Mouse (Mus musculus) kidney, postnatal 36 days (tissue): ENCODE results near the gene Trio.
A peak's percentile ranks its signal among the peaks of the same experiment; 100 is the strongest.
"Not testable (repeated sequence)": the region's sequence is repeated elsewhere in the genome, so short reads cannot be mapped to it uniquely, and the experiment has no call there.

ENCODE experiments used
- DNase-seq, 2 experiments: peaks; one replicate each; pipeline ENCODE4 v3.0.0; 2021 to 2022; ENCODE audit warnings: mixed read lengths in 2 of 2

Trio gene

DNA sequence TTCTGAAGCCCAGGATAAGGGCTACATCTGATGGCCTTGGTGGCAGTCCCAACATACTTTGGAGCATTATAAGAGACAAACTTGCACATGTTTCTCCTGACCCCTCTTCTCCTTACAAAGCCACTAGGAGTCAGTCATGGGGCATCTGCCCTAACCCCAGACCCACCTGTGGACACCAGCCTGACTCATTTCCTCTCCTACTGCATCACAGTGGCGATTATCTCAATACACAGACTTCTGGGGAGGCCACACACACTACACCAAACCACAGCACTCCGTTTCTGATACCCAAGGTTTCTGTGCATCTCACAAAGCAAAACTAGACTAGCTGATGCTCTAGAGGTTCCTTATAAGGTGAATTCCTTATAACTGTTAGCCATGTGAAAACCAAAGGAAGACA is 153.4 kb downstream of the Trio start:
- no peak for DNase-seq

DNA sequence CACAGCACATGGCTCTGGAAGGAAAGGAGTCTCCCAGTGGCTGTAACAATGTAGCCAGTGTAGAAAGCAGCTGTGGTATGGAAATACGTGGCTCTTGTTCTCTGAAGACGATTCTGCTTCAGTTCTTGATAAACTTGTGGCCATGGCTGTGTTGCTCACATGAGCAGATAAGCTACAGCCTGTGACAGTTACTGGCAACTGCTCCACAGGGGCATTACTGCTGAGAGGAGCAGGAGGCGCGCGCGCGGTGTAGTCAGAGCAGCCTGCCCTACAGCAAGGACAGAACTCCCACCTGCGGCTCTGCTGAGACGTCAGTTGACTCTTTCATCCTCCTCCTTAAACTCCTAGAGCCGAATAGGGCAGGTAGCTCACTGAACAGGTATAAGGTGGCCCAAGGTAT is 153.9 kb downstream of the Trio start:
- DNase-seq, result no peak

DNA sequence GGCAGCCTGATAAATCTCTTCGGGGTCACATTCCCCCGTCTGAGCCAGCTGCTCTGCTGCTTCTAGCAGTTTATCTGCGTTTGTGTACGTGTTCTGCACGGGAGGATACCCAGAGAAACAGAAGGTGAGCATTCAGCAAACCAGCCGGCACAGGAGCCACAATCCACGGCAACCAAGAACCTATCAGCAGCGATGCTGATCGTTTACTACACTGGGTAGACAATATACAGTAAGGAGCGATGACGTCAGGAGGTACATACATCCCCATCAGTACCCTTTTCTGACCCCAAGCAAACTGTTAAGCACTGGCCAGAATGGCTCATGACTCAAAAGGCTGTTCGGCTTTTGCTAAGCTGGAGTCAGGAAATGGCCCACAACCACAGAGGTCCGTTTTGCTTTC is 154.4 kb downstream of the Trio start:
- no peak for DNase-seq

- DNase-seq, result no peak
Observed at GRCm38 (mm10) chr15:27869001-27869400, 156.6 kb downstream of the Trio start.

- DNase-seq, result no peak
Observed at GRCm38 (mm10) chr15:27867831-27868230, 157.8 kb downstream of the Trio start.

DNA sequence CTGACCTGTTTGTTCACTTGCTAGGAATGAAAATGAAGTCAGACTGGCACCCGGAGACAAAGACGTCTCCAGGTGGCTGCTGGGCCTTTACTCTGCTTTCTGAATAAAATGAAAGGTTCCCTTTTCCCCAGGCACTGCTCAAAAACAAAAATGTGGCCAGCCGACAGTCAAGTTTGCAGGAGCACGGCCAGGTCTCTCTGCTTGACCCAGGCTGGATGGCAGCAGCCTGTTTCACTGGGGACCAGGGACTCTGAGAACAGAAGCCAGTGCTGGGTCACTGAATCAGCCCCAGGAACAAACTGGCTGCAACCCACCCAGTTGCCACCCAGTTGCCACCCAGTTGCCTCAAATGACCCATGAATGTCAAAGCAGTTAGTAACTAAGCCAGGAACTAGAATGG is 159.2 kb downstream of the Trio start:
- DNase-seq, result peak; percentile 32 to 39

- DNase-seq, result no peak
Observed at GRCm38 (mm10) chr15:27866053-27866452, 159.6 kb downstream of the Trio start.

- DNase-seq, result no peak
Observed at GRCm38 (mm10) chr15:27864397-27864796, 161.3 kb downstream of the Trio start.

- no peak for DNase-seq
Observed at GRCm38 (mm10) chr15:27862949-27863348, 162.7 kb downstream of the Trio start.

- no peak for DNase-seq
Observed at GRCm38 (mm10) chr15:27860439-27860838, 165.2 kb downstream of the Trio start.

DNA sequence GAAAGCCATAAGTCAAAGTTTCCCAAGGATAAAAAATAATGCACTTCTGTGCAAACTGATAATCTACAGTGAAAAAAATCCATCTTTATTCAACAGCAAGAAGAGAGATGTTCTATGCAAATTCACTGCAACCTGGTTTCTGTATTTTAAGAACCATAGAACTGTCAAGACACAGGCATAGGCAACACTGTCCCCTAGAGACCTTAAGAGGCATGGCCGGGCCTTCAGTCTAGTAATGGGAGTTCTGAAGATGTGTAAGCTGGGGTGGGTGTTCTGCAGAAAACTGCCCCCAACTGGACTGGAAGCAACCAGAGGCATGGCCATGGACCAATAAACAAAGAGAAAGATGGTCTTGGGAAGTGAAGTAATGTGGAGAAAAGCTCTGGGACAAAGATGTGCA is 166.1 kb downstream of the Trio start:
- peak in 1 of 2 experiments; percentile 55 for DNase-seq

DNA sequence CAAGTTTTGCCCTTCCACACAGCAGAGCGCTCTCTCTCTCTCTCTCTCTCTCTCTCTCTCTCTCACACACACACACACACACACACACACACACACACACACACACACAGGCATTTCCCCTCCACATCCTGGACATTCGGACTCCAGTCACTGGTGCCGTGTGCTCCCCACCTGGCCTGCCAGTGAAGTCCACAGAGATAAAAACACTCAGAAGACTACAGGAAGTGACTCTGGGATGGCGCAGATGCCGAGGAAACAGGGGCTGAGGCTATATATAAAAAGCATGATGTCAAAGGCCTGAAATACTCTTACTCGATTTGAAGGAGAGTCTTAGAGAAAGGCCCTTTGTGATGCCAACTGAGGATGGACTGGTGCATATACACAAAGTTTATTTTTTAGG is 166.5 kb downstream of the Trio start:
- DNase-seq, result peak; percentile 35 to 41

DNA sequence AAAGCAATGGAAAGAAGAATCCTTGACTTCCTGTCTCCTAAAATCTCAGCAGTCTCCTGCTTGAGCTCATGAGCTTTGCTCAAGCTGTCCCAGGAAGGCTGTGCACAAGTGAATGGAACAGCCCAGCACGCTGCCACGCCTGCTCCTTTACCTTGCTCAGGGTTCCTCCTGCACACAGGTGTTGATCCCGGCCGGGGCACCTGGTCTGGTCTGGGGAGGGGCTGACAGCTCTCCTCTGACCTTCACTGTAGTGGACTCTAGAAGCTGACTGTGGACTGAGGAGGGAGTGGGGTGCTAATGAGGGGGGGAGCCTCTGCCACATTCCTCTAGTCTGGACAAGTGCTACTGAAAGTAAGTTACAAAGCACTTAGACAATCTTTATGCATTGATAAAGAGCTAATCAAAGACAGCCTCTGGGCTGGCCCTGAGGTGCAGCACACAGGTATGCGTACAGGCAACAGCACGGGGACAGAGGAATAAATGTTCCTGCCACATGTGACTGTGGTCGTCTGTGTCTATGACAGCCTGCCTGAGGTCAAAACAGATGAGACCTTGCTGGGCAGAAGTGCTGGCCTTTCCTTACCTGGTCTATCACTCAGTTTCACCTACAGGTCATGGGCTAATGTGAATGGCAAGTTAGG is 167.3 kb downstream of the Trio start:
- no peak for DNase-seq

GRCm38 (mm10) chr15:27857242-27857641 is 168.4 kb downstream of the Trio start:
- DNase-seq, result no peak

DNA sequence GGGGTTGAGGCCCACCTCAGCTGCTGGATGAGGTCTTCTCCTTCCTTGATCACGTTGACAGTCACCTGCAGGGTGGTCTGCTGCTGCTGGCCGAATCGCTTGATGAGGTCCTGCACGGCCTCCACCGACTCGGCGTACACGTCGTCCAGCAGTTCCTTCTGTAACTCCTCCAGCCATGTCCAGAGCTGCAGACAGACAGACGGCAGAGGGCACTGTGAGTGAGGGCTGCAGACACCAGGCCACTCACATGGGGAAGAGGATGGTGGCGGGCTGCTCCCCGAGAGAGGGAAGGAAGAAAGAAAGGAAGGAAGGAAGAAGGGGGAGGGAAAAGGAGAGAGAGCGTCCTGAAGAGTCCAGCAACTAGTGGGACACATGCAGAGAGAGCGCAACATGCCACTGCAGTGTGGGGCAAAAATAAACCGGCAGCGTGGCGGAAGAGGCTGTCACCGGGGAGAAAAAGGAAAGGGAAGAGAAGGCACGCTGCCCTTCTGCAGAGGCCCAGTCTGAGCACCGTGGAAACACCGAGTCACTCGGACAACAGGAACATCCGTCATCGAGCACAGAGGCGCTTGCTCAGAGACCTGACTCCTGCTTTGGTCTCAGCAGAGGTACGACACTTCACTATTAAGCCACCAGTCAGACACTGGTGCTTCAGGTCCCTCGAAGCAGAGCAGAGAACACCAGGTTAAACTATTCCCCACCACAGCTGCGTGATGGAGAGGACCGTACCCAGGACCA is 169.4 kb downstream of the Trio start:
- DNase-seq, result peak; percentile 39 to 42

GRCm38 (mm10) chr15:27851312-27851711 is 174.3 kb downstream of the Trio start:
- DNase-seq, result no peak

DNA sequence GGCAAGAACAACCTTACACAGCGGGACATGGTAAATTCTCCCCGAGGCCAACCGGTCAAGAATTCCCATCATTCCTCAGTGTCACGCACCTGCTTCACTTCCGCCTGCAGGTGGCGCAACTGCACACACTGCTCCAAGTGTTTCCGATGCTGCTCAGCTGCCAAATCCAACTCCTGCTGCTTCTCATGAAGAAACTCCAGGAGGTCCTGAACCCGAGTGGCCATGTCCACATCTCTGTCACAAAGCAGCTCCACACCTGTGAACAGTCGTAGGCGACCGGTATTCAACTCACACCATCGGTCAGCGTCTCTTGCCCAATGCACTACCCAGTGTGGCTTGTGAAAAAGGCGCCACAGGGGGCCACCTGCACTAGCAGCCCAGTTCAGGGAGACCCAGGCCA is 174.7 kb downstream of the Trio start:
- DNase-seq, result peak; percentile 20 to 75

GRCm38 (mm10) chr15:27849910-27850309 is 175.7 kb downstream of the Trio start:
- DNase-seq, result no peak

GRCm38 (mm10) chr15:27841696-27842095 is 184.0 kb downstream of the Trio start:
- no peak for DNase-seq

DNA sequence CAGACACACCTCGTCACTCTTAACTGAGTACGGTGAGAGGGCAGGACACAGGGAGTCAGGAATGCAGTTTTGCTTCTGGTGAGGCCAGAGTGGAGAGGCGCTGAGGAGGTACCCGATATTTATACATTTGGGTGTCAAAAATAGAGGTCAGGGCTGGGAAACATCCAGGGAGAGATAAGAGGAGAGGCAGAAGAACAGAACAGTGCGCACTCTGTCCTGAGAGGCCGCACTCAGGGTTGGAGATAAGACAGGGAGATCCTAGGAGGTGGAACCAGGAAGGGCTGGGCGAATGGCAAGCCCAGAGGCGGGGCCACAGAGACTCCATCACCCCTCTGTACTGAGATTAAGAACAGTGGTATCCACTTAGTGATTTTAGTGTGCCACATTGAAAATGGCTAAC is 185.1 kb downstream of the Trio start:
- no peak for DNase-seq

DNA sequence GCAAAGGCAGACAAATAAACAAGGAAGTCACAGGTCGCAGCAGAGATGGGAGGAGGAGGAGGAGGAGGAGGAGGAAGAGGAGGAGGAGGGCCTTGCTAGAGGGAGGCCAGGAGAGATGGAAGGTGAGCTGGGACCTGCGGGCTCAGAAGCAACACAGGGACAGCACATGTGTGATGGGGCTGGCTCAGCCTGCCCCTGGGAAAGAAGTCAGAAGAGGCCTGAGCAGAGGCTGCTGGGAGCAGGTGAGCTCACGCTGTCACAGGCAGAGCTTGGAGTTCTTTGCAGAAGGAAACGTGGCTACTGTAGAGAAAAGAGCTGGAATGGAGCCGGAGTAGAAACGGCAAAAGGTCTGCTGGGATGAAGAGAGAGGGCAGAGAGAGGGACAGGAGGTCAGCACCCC is 185.5 kb downstream of the Trio start:
- no peak for DNase-seq

DNA sequence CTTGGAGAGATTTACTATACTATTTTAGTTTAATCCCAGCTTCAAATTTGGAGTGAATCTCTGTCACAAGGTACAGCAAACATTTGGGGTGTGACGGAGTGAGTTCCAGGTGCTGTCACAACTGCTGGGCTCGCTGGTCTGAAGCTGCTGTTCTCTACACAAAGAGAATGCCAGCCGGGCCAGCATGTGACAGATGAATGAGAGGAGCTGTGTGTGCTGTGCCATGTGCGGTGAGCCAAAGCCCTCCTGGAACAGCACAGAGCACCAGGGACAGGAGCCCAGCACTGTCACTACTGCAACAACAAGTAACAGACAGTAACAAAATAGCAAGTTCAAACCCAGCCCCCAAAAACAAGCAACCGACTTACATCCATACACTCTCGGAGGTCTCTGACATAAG is 194.0 kb downstream of the Trio start:
- no peak for DNase-seq

- DNase-seq, result not testable (repeated sequence)
Observed at GRCm38 (mm10) chr15:27827871-27828270, 197.8 kb downstream of the Trio start.

GRCm38 (mm10) chr15:27826886-27827285 is 198.8 kb downstream of the Trio start:
- no peak for DNase-seq
